Mouse (Mus musculus) ovary, postnatal 10 days (tissue): ENCODE measurements around the gene Pafah1b1.

Experiments used
- DNase-seq: peaks from one replicate; pipeline ENCODE4 v3.0.0; 2022; ENCODE audit warnings: low spot score

Gene Pafah1b1

GRCm38 (mm10) chr11:74661641-74662040 lies 62.8 kb downstream of the Pafah1b1 start:
- no peak for DNase-seq

- no peak for DNase-seq
Measured at GRCm38 (mm10) chr11:74660336-74660735, 64.1 kb downstream of the Pafah1b1 start.

- DNase-seq: no peak
Measured at GRCm38 (mm10) chr11:74655941-74656340, 68.5 kb downstream of the Pafah1b1 start.

GRCm38 (mm10) chr11:74653385-74653784 lies 71.1 kb downstream of the Pafah1b1 start:
- DNase-seq: no peak

GRCm38 (mm10) chr11:74652791-74653191 lies 71.7 kb downstream of the Pafah1b1 start:
- no peak for DNase-seq

- no peak for DNase-seq
Measured at GRCm38 (mm10) chr11:74650576-74651100, 73.8 kb downstream of the Pafah1b1 start.

GRCm38 (mm10) chr11:74649647-74650551 lies 74.6 kb downstream of the Pafah1b1 start:
- no peak for DNase-seq

GRCm38 (mm10) chr11:74649095-74649646 lies 75.3 kb downstream of the Pafah1b1 start, which contains the start of gene Cluh:
Cluh (plus strand) TSS chr11:74649495.
- DNase-seq: peak; percentile 95

- DNase-seq: no peak
Measured at GRCm38 (mm10) chr11:74648676-74649075, 75.8 kb downstream of the Pafah1b1 start.

- DNase-seq: no peak
Measured at GRCm38 (mm10) chr11:74647966-74648365, 76.5 kb downstream of the Pafah1b1 start.

GRCm38 (mm10) chr11:74639628-74640027 lies 84.8 kb downstream of the Pafah1b1 start:
- DNase-seq: no peak

GRCm38 (mm10) chr11:74638791-74639411 lies 85.6 kb downstream of the Pafah1b1 start:
- DNase-seq: no peak

GRCm38 (mm10) chr11:74637971-74638790 lies 86.3 kb downstream of the Pafah1b1 start:
- peak; percentile 63 for DNase-seq

- DNase-seq: no peak
Measured at GRCm38 (mm10) chr11:74637486-74637885, 87.0 kb downstream of the Pafah1b1 start.

GRCm38 (mm10) chr11:74634490-74635275 lies 89.8 kb downstream of the Pafah1b1 start:
- no peak for DNase-seq

- DNase-seq: no peak
Measured at GRCm38 (mm10) chr11:74631880-74632789, 92.3 kb downstream of the Pafah1b1 start.

GRCm38 (mm10) chr11:74627481-74627880 lies 97.0 kb downstream of the Pafah1b1 start:
- DNase-seq: no peak

- DNase-seq: no peak
Measured at GRCm38 (mm10) chr11:74625333-74625732, 99.1 kb downstream of the Pafah1b1 start.
